Mouse (Mus musculus): ENCODE data around the gene Sytl2.

Gene Sytl2

GRCm38 (mm10) chr7:90308003-90308402 lies 6.0 kb downstream of the Sytl2 start:
- no peak for DNase-seq (ENCODE audit: low read depth, low spot score)

GRCm38 (mm10) chr7:90312151-90312883 lies 10.3 kb downstream of the Sytl2 start:
- DNase-seq (ENCODE audit: low read depth, low spot score): peak; percentile 58

- DNase-seq (ENCODE audit: low read depth, low spot score): no peak
These were observed 11.4 kb downstream of the Sytl2 start for GRCm38 (mm10) chr7:90313421-90313820.

GRCm38 (mm10) chr7:90316823-90317222 lies 14.8 kb downstream of the Sytl2 start:
- no peak for DNase-seq (ENCODE audit: low read depth, low spot score)

- no peak for DNase-seq (ENCODE audit: low read depth, low spot score)
These were observed 17.4 kb downstream of the Sytl2 start for GRCm38 (mm10) chr7:90319446-90319845.

GRCm38 (mm10) chr7:90320124-90320523 lies 18.1 kb downstream of the Sytl2 start:
- DNase-seq (ENCODE audit: low read depth, low spot score): no peak

- DNase-seq (ENCODE audit: low read depth, low spot score): no peak
These were observed 23.1 kb downstream of the Sytl2 start for GRCm38 (mm10) chr7:90325166-90325565.

- no peak for DNase-seq (ENCODE audit: low read depth, low spot score)
These were observed 28.1 kb downstream of the Sytl2 start for GRCm38 (mm10) chr7:90330200-90330599.

GRCm38 (mm10) chr7:90332483-90333065 lies 30.5 kb downstream of the Sytl2 start:
- no peak for DNase-seq (ENCODE audit: low read depth, low spot score)

GRCm38 (mm10) chr7:90334362-90334761 lies 32.3 kb downstream of the Sytl2 start:
- DNase-seq (ENCODE audit: low read depth, low spot score): no peak

- DNase-seq (ENCODE audit: low read depth, low spot score): no peak
These were observed 32.8 kb downstream of the Sytl2 start for GRCm38 (mm10) chr7:90334831-90335230.

GRCm38 (mm10) chr7:90335755-90336194 lies 33.7 kb downstream of the Sytl2 start:
- DNase-seq (ENCODE audit: low read depth, low spot score): no peak

GRCm38 (mm10) chr7:90341212-90341957 lies 39.3 kb downstream of the Sytl2 start:
- peak; percentile 62 for DNase-seq (ENCODE audit: low read depth, low spot score)

- peak; percentile 72 for DNase-seq (ENCODE audit: low read depth, low spot score)
These were observed 42.9 kb downstream of the Sytl2 start for GRCm38 (mm10) chr7:90344903-90345302.

GRCm38 (mm10) chr7:90347779-90348437 lies 45.9 kb downstream of the Sytl2 start:
- no peak for DNase-seq (ENCODE audit: low read depth, low spot score)

GRCm38 (mm10) chr7:90349014-90349413 lies 47.0 kb downstream of the Sytl2 start:
- DNase-seq (ENCODE audit: low read depth, low spot score): peak; percentile 58

- no peak for DNase-seq (ENCODE audit: low read depth, low spot score)
These were observed 50.1 kb downstream of the Sytl2 start for GRCm38 (mm10) chr7:90352183-90352582.

GRCm38 (mm10) chr7:90353488-90354228 lies 51.6 kb downstream of the Sytl2 start:
- peak; percentile 91 for DNase-seq (ENCODE audit: low read depth, low spot score)

- DNase-seq (ENCODE audit: low read depth, low spot score): no peak
These were observed 52.2 kb downstream of the Sytl2 start for GRCm38 (mm10) chr7:90354229-90354604.

- DNase-seq (ENCODE audit: low read depth, low spot score): peak; percentile 63
These were observed 53.4 kb downstream of the Sytl2 start for GRCm38 (mm10) chr7:90355454-90355853.

GRCm38 (mm10) chr7:90355995-90356394 lies 53.9 kb downstream of the Sytl2 start:
- DNase-seq (ENCODE audit: low read depth, low spot score): no peak
